Mouse (Mus musculus) testis, adult 2 months (tissue): Measurements from ENCODE around the gene Gng5.

ENCODE experiments used
- CTCF ChIP-seq: fragments of 200-500 bp; IDR thresholded peaks from 2 replicates; pipeline ENCODE4 v1.5.1; 2012; ENCODE audit warnings: low read depth, mild to moderate bottlenecking, inconsistent platforms, low read length, moderate library complexity; ENCODE audit not compliant: control insufficient read depth, insufficient read depth, insufficient replicate concordance
- POLR2A ChIP-seq: fragments of 200-500 bp; IDR thresholded peaks from 2 replicates; pipeline ENCODE4 v1.6.1; 2012; ENCODE audit warnings: low read depth, mild to moderate bottlenecking, inconsistent platforms, low read length, moderate library complexity; ENCODE audit not compliant: control insufficient read depth

DNA sequence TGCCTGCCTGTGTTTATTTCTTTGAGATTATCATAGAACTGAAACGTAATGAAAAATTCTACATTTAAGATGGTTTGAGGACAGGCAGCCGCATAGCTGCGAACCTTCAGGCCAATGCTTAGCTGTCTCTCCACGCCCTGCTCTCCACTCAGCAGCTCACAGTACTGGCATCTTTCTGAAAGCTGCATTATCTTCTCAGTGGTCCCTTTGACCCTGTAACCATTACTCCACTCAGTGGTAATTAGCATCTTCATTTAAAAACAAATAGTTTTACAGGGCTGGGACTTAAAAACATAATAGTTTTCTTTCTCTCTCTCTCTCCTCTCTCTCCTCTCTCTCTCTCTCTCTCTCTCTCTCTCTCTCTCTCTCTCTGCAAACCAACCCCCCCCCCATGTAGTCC lies 26.9 kb upstream of the Gng5 start:
- TF ChIP-seq CTCF, result no peak
- TF ChIP-seq POLR2A, result no peak
